Mouse (Mus musculus) gastrocnemius, postnatal 14 days (tissue): ENCODE measurements around the gene Cybrd1. TPM values are rescaled to one million over a fixed set of nuclear protein-coding genes. Genes with fewer than 3 reads are reported as not detected.

Source experiments
- DNase-seq: peaks from one replicate; pipeline ENCODE4 v3.0.0; 2021; ENCODE audit warnings: mixed read lengths
- intact Hi-C: fragments of 180-260 bp; cut with DNase I; formaldehyde crosslinking; loops from one replicate; pipeline ENCODE4 v1.15.1; 2025; ENCODE audit warnings: low total_unique reads
- total RNA-seq, 2 experiments: library from RNA; stranded (reverse); gene quantifications; 2 replicates each; pipeline ENCODE4 v1.2.3; 2021

Gene Cybrd1
- total RNA-seq, 2 experiments from 2014 or later, result 1.9 to 2.0 TPM

GRCm38 (mm10) chr2:71161558-71161957 lies 43.8 kb downstream of the Cybrd1 start:
- intact Hi-C loops, result no loop called here
- DNase-seq, result no peak

GRCm38 (mm10) chr2:71162831-71163621 lies 45.3 kb downstream of the Cybrd1 start:
- no peak for DNase-seq
- intact Hi-C loops, result no loop called here

- DNase-seq, result no peak
- intact Hi-C loops, result no loop called here
These were observed 49.5 kb downstream of the Cybrd1 start for GRCm38 (mm10) chr2:71167211-71167610.

GRCm38 (mm10) chr2:71168461-71169021 lies 50.8 kb downstream of the Cybrd1 start:
- intact Hi-C loops, result no loop called here
- DNase-seq, result no peak

GRCm38 (mm10) chr2:71173031-71173430 lies 55.3 kb downstream of the Cybrd1 start:
- no peak for DNase-seq
- intact Hi-C loops, result no loop called here

- no peak for DNase-seq
- intact Hi-C loops, result no loop called here
These were observed 58.9 kb downstream of the Cybrd1 start for GRCm38 (mm10) chr2:71176329-71177249.

- no peak for DNase-seq
- intact Hi-C loops, result no loop called here
These were observed 59.5 kb downstream of the Cybrd1 start for GRCm38 (mm10) chr2:71177250-71177615.

- intact Hi-C loops, result no loop called here
- DNase-seq, result no peak
These were observed 60.0 kb downstream of the Cybrd1 start for GRCm38 (mm10) chr2:71177760-71178159.

- DNase-seq, result no peak
- intact Hi-C loops, result no loop called here
These were observed 62.0 kb downstream of the Cybrd1 start for GRCm38 (mm10) chr2:71179716-71180115.

- DNase-seq, result no peak
- intact Hi-C loops, result no loop called here
These were observed 63.0 kb downstream of the Cybrd1 start for GRCm38 (mm10) chr2:71180566-71181217.

GRCm38 (mm10) chr2:71187950-71188349 lies 70.2 kb downstream of the Cybrd1 start:
- no peak for DNase-seq
- intact Hi-C loops, result no loop called here

GRCm38 (mm10) chr2:71188861-71189260 lies 71.1 kb downstream of the Cybrd1 start:
- no peak for DNase-seq
- intact Hi-C loops, result no loop called here

- no peak for DNase-seq
- intact Hi-C loops, result no loop called here
These were observed 73.9 kb downstream of the Cybrd1 start for GRCm38 (mm10) chr2:71191391-71192194.

GRCm38 (mm10) chr2:71192195-71192807 lies 74.6 kb downstream of the Cybrd1 start:
- intact Hi-C loops, result no loop called here
- no peak for DNase-seq

Other genes with a start within 250 kb of the Cybrd1 start
- 1 to 10 TPM; 4.4 to 5.0 TPM for gene Dcaf17, start 62.6 kb upstream of the Cybrd1 start, total RNA-seq
- 1 to 10 TPM; 5.6 to 6.0 TPM for gene Mettl8, start 62.3 kb upstream of the Cybrd1 start, total RNA-seq
- gene Dync1i2, start 93.8 kb downstream of the Cybrd1 start, total RNA-seq, result 10 to 100 TPM; 44.4 to 45.1 TPM
- gene Slc25a12, start 249.8 kb downstream of the Cybrd1 start, total RNA-seq, result 100 to 1,000 TPM; 309 to 389 TPM